Mouse (Mus musculus) ovary, postnatal 14 days (tissue): ENCODE results near the gene Tmbim7.
"Not testable (repeated sequence)": the region's sequence is repeated elsewhere in the genome, so short reads cannot be mapped to it uniquely, and the experiment has no call there.

ENCODE experiments used
- DNase-seq: peaks from one replicate; pipeline ENCODE4 v3.0.0; 2022; ENCODE audit warnings: low spot score

The Tmbim7 gene

GRCm38 (mm10) chr5:3650881-3651280 is at the start of gene Tmbim7:
Gene Tmbim7, plus strand, starts transcription at chr5:3651181.
- no peak for DNase-seq

- DNase-seq: no peak
These were observed 43.9 kb upstream of the Tmbim7 start for GRCm38 (mm10) chr5:3607114-3607513.

- no peak for DNase-seq
These were observed 41.7 kb upstream of the Tmbim7 start for GRCm38 (mm10) chr5:3609241-3609640.

- DNase-seq: not testable (repeated sequence)
These were observed 39.1 kb upstream of the Tmbim7 start for GRCm38 (mm10) chr5:3611835-3612234.

- no peak for DNase-seq
These were observed 30.5 kb upstream of the Tmbim7 start for GRCm38 (mm10) chr5:3620486-3620885.

- DNase-seq: no peak
These were observed 20.9 kb upstream of the Tmbim7 start for GRCm38 (mm10) chr5:3630055-3630454.

GRCm38 (mm10) chr5:3631512-3632271 is 19.3 kb upstream of the Tmbim7 start:
- DNase-seq: no peak

GRCm38 (mm10) chr5:3632285-3632684 is 18.7 kb upstream of the Tmbim7 start:
- DNase-seq: no peak

- DNase-seq: no peak
These were observed 17.7 kb upstream of the Tmbim7 start for GRCm38 (mm10) chr5:3633315-3633714.

GRCm38 (mm10) chr5:3633951-3634350 is 17.0 kb upstream of the Tmbim7 start:
- DNase-seq: no peak

GRCm38 (mm10) chr5:3635286-3635685 is 15.7 kb upstream of the Tmbim7 start:
- DNase-seq: no peak

GRCm38 (mm10) chr5:3644621-3645020 is 6.4 kb upstream of the Tmbim7 start:
- no peak for DNase-seq

- no peak for DNase-seq
These were observed 5.7 kb upstream of the Tmbim7 start for GRCm38 (mm10) chr5:3645326-3645725.

- no peak for DNase-seq
These were observed 4.4 kb upstream of the Tmbim7 start for GRCm38 (mm10) chr5:3646539-3646938.

GRCm38 (mm10) chr5:3646991-3647707 is 3.8 kb upstream of the Tmbim7 start:
- DNase-seq: peak; percentile 16

GRCm38 (mm10) chr5:3647708-3648121 is 3.3 kb upstream of the Tmbim7 start:
- DNase-seq: peak; percentile 69

- DNase-seq: no peak
These were observed 2.7 kb upstream of the Tmbim7 start for GRCm38 (mm10) chr5:3648206-3648848.

GRCm38 (mm10) chr5:3648849-3649210 is 2.2 kb upstream of the Tmbim7 start:
- DNase-seq: no peak

- DNase-seq: no peak
These were observed 640 bp downstream of the Tmbim7 start for GRCm38 (mm10) chr5:3651621-3652020.

GRCm38 (mm10) chr5:3652903-3653575 is 2.1 kb downstream of the Tmbim7 start:
- not testable (repeated sequence) for DNase-seq

GRCm38 (mm10) chr5:3653801-3654200 is 2.8 kb downstream of the Tmbim7 start:
- DNase-seq: no peak

GRCm38 (mm10) chr5:3657085-3657484 is 6.1 kb downstream of the Tmbim7 start, which contains the start of gene Gatad1:
Gene Gatad1, minus strand, starts transcription at chr5:3657185.
- DNase-seq: no peak
